Mouse (Mus musculus): ENCODE data around the gene Gas1.

DNA sequence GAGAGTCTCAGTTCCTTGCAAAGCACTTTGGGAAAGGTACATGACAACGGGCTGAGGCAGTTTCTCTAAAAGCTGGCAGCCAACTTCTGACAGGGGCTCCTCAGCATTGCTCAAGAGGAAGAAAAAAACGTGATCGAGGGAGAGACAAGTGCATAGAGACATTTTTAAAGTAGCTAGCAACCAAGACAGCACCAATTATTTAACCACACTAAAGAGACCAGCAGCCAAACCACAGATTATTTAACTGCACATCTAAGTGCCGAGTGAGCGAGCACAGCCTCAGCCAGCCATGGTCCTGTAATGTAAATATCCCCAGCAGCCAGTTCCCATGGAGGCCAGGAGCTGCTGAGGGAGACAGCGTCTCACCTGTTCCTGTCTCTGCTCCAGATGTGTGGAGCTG is 16.1 kb upstream of the Gas1 start:
- no peak for TF ChIP-seq POLR2A (IDR thresholded peaks at IDR 0.05; ENCODE audit: control insufficient read depth, extremely low read depth, insufficient read depth, low read length, poor library complexity)
- TF ChIP-seq CTCF (IDR thresholded peaks at IDR 0.05; ENCODE audit: borderline replicate concordance, control insufficient read depth, extremely low read depth, insufficient read depth, low read length, poor library complexity) = no peak
